Mouse (Mus musculus) hindbrain, embryonic 11.5 days (tissue): Measurements from ENCODE around the gene Slc6a8. TPM values are rescaled to one million over a fixed set of nuclear protein-coding genes. Genes with fewer than 3 reads are reported as not detected.

Experiments
- polyA plus RNA-seq: library from polyadenylated mRNA; unstranded; fragments of >200 nt; fragmentation: Nextera tagmentation; extraction: Ambion mirVana; gene quantifications from 2 replicates; pipeline ENCODE4 v1.2.1, GENCODE M21; 2014

Slc6a8 gene
- polyA plus RNA-seq, 1 experiment from 2014 or later: 7.8 TPM

Other genes with a start within 250 kb of the Slc6a8 start
- gene Trex2, start 237.8 kb upstream of the Slc6a8 start, polyA plus RNA-seq: not detected in 2 replicates
- 76.9 and 77.6 TPM in 2 replicates for gene Haus7, start 214.1 kb upstream of the Slc6a8 start, polyA plus RNA-seq
- gene Bgn, start 189.5 kb upstream of the Slc6a8 start, polyA plus RNA-seq: 38.8 and 53.1 TPM in 2 replicates
- 0.66 and 0.84 TPM in 2 replicates for gene Atp2b3, start 170.1 kb upstream of the Slc6a8 start, polyA plus RNA-seq
- gene Dusp9, start 33.7 kb upstream of the Slc6a8 start, polyA plus RNA-seq: 3.5 and 4.9 TPM in 2 replicates
- gene Pnck, start 13.0 kb upstream of the Slc6a8 start, polyA plus RNA-seq: 14.0 and 15.5 TPM in 2 replicates
- gene Bcap31, start 43.0 kb downstream of the Slc6a8 start, polyA plus RNA-seq: 146 and 155 TPM in 2 replicates
- 7.6 and 8.7 TPM in 2 replicates for gene Abcd1, start 43.4 kb downstream of the Slc6a8 start, polyA plus RNA-seq
- gene Plxnb3, start 83.9 kb downstream of the Slc6a8 start, polyA plus RNA-seq: 0.28 TPM in 1 of 2 replicates, not detected in the other
- gene Srpk3, start 101.3 kb downstream of the Slc6a8 start, polyA plus RNA-seq: 1.3 and 1.6 TPM in 2 replicates
- 191 and 206 TPM in 2 replicates for gene Idh3g, start 113.7 kb downstream of the Slc6a8 start, polyA plus RNA-seq
- gene Ssr4, start 113.9 kb downstream of the Slc6a8 start, polyA plus RNA-seq: 134 and 140 TPM in 2 replicates
- gene Pdzd4, start 151.8 kb downstream of the Slc6a8 start, polyA plus RNA-seq: 1.4 and 1.6 TPM in 2 replicates
- 0.06 and 0.11 TPM in 2 replicates for gene Avpr2, start 219.0 kb downstream of the Slc6a8 start, polyA plus RNA-seq
- gene L1cam, start 223.0 kb downstream of the Slc6a8 start, polyA plus RNA-seq: 26.3 and 35.9 TPM in 2 replicates
- 0.99 and 2.3 TPM in 2 replicates for gene Arhgap4, start 248.7 kb downstream of the Slc6a8 start, polyA plus RNA-seq
- 117 and 126 TPM in 2 replicates for gene Naa10, start 248.8 kb downstream of the Slc6a8 start, polyA plus RNA-seq